Mouse (Mus musculus) spleen, embryonic (tissue): Measurements from ENCODE around the gene Pik3cg.

Experiments used
- CTCF ChIA-PET: fragments of 350-600 bp; sonication (Branson Sonifier 250); formaldehyde crosslinking; loops from one replicate; lab custom pipeline; 2022; lab: Charles Lee

Pik3cg gene

GRCm38 (mm10) chr12:32144513-32144912 is 63.9 kb downstream of the Pik3cg start:
- CTCF ChIA-PET, result interaction anchor here (0.6 to 2.1 kb wide), 6 partner anchors 77 to 177 kb away, joined by 3 to 9 read pairs (median 5); no protein-coding TSS in a partner anchor

- CTCF ChIA-PET, result interaction anchor here (0.7 to 2.1 kb wide), 4 partner anchors 77 to 174 kb away, joined by 3 to 9 read pairs (median 5); no protein-coding TSS in a partner anchor
Observed at GRCm38 (mm10) chr12:32143782-32144181, 64.7 kb downstream of the Pik3cg start.

GRCm38 (mm10) chr12:32143151-32143550 is 65.3 kb downstream of the Pik3cg start:
- CTCF ChIA-PET, result no interaction called here

GRCm38 (mm10) chr12:32141766-32142165 is 66.7 kb downstream of the Pik3cg start:
- CTCF ChIA-PET, result no interaction called here

GRCm38 (mm10) chr12:32138831-32139230 is 69.6 kb downstream of the Pik3cg start:
- CTCF ChIA-PET, result no interaction called here

- CTCF ChIA-PET, result interaction anchor here (1.2 kb wide), 1 partner anchor 162 kb away, joined by 3 read pairs; no protein-coding TSS in a partner anchor
Observed at GRCm38 (mm10) chr12:32138362-32138761, 70.1 kb downstream of the Pik3cg start.

GRCm38 (mm10) chr12:32137542-32137941 is 70.9 kb downstream of the Pik3cg start:
- CTCF ChIA-PET, result interaction anchor here (0.5 to 1.2 kb wide), 3 partner anchors 54 to 512 kb away, joined by 3 to 4 read pairs (median 3); no protein-coding TSS in a partner anchor

- CTCF ChIA-PET, result no interaction called here
Observed at GRCm38 (mm10) chr12:32127599-32128507, 80.6 kb downstream of the Pik3cg start.

- CTCF ChIA-PET, result no interaction called here
Observed at GRCm38 (mm10) chr12:32127158-32127557, 81.3 kb downstream of the Pik3cg start.

- CTCF ChIA-PET, result no interaction called here
Observed at GRCm38 (mm10) chr12:32124456-32124855, 84.0 kb downstream of the Pik3cg start.

GRCm38 (mm10) chr12:32124030-32124429 is 84.4 kb downstream of the Pik3cg start:
- CTCF ChIA-PET, result no interaction called here

- CTCF ChIA-PET, result no interaction called here
Observed at GRCm38 (mm10) chr12:32123559-32123958, 84.9 kb downstream of the Pik3cg start.
